Mouse (Mus musculus) stomach, postnatal 0 days (tissue): ENCODE data around the gene Mrnip.

Experiments
- CTCF ChIP-seq: IDR thresholded peaks from 2 replicates; pipeline ENCODE4 v1.5.1; 2016; ENCODE audit warnings: antibody characterized with exemption, low read depth, mild to moderate bottlenecking, moderate library complexity
- EP300 ChIP-seq: optimal IDR thresholded peaks from 2 replicates; pipeline ENCODE3; 2016; ENCODE audit warnings: antibody characterized with exemption

DNA sequence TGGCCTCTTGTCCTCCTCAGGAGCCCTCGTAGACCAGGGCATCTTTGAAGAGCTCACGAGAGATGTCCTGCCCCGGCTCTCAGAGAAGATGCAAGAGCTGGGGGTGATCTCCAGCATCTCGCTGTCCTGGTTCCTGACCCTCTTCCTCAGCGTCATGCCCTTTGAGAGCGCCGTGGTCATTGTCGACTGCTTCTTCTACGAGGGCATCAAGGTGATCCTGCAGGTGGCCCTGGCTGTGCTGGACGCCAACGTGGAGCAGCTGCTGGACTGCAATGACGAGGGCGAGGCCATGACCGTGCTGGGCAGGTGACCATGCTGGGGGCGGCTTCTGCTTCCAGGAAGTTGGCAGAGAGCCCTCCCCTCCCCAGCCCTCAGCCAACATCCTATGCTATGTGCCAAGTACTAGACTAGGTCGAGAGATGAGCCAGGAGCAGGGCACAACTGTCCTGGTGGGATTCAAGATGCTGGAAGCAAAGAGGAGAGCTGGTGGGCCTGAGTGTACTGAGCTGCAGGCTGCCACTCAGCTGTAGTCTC, 17.5 kb upstream of the Mrnip start:
- TF ChIP-seq CTCF (no peak), EP300 (no peak)
